Mouse (Mus musculus) testis, postnatal 10 days (tissue): ENCODE data around the gene Hmgcll1.
"Not testable (repeated sequence)": the region's sequence is repeated elsewhere in the genome, so short reads cannot be mapped to it uniquely, and the experiment has no call there.

ENCODE experiments used
- DNase-seq: peaks from one replicate; pipeline ENCODE4 v3.0.0; 2021; ENCODE audit warnings: low spot score

Gene Hmgcll1

DNA sequence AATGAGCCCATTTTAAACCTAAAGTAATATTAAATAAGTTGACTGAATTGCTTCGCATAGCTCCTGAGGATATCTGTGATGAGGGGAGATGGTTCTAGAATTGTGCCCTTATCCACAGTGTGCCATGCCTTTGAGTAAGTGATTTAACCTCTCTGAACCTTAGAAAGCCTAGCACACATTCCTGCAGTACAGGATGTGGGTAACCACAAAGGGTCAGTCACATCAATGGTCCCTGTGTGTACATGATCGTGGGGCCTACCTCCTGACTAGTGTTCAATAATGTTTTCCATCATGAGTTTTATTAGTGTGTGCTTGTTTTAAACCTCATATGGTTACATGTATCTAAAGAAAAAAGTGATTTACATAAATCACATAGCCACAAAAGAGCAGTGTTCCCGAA lies 46.3 kb downstream of the Hmgcll1 start:
- DNase-seq = no peak

DNA sequence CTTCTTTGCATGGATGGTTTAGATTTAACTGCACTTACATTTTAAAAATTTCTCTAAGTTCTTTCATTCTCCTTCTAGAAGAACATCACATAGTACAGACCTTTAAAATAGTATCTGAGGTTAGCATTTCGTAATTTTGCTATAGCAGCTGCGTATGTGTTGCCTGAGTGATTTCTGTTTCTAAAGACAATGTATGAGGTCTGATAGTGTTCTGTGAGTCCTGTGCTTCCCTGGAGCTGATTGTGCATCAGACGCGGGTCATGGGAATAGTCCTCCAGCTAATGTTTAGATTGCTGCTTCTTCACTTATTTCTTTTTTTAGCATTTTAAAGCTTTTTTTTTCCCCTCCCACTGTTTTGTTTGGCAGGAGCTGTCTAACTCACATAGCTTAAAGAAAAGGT lies 46.8 kb downstream of the Hmgcll1 start:
- no peak for DNase-seq

GRCm38 (mm10) chr9:76064164-76064563 lies 49.5 kb downstream of the Hmgcll1 start:
- no peak for DNase-seq

- no peak for DNase-seq
Measured at GRCm38 (mm10) chr9:76091561-76091960, 76.9 kb downstream of the Hmgcll1 start.

- no peak for DNase-seq
Measured at GRCm38 (mm10) chr9:76097221-76097620, 82.6 kb downstream of the Hmgcll1 start.

DNA sequence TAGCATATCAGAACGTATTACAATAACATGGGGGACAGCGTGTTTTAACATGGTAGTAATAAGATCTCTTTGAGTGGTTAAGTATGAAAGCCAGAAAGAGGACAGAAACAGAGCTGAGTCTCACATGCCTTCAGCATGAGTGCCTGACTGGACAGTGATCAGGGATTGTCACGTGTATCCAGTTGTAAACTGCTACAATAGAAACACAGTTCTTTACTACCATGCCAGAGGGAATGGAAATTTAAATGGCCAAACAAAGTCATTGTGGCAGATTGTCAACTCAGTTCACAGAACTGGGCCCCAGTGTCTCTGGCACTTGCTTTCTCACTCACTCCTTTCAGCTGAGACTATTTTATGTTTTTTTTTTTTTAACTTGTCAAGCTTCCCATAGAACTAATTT lies 85.3 kb downstream of the Hmgcll1 start:
- no peak for DNase-seq

GRCm38 (mm10) chr9:76104416-76104815 lies 89.8 kb downstream of the Hmgcll1 start:
- DNase-seq = not testable (repeated sequence)

DNA sequence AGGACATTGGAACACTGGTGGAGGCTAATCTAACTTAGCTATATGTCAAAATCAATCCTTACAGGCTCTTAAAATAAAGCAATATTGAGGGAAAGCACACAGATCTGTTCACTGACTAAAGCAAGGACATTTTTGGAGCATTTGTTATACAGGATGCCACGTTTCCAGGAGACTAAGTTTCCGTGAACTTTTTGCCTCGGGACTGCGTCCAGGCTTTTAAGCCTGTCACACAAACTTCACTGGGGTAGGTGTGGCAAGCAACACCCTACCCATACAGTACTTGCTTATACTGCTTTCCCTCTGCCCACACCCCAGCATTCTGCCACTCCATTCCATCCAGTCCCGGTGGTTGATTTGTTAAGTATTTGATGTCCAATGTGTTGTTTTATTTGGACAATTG lies 90.2 kb downstream of the Hmgcll1 start:
- DNase-seq = no peak

DNA sequence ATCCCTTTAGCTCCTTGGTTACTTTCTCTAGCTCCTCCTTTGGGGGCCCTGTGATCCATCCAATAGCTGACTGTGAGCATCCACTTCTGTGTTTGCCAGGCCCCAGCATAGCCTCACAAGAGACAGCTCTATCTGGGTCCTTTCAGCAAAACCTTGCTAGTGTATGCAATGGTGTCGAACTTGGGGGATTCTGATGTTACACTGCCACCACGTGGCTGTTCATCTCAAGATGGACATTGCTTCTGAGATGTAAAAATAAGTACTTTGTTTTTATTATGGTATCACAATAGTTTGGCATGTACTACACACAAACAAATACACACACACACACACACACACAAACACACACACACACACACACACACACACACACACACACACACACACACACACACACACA lies 108.2 kb downstream of the Hmgcll1 start:
- DNase-seq = peak; percentile 74

DNA sequence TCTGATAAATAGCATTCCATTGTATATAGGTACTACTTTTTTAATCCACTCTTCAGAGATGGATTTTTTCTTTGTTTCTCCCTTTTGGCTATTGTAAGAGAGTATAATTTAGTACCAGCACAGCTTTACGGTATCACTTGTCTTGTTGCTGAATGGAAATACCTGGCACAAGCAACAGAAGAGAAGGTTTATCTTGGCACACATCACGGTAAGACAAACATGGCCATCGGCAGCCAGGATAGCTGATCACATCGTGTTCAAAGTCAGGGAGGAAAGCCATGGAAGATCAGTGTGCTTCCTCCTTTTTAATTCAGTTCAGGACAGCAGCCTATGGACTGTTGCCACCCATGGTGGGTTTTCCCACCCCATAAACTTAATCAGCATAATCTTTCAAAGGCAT lies 109.6 kb downstream of the Hmgcll1 start:
- no peak for DNase-seq

DNA sequence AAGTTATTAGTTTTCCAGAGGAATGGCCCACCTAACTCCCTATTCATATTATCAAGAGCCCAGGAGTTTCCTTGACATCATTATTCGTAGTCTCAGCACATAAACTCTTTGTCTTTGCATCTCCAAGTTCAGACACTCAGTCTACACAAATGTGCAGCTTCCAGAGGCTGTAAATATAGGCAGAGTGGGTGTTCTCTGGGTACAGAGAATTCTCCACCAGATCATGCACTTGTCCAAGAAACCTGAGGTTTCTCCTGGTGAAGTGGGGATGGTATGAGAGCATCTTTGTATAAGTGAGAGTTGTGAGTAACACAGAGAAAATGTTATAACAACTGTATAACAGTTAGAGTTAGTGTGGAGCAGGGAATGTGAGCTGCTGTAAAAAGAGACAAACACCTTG lies 114.7 kb downstream of the Hmgcll1 start:
- no peak for DNase-seq

DNA sequence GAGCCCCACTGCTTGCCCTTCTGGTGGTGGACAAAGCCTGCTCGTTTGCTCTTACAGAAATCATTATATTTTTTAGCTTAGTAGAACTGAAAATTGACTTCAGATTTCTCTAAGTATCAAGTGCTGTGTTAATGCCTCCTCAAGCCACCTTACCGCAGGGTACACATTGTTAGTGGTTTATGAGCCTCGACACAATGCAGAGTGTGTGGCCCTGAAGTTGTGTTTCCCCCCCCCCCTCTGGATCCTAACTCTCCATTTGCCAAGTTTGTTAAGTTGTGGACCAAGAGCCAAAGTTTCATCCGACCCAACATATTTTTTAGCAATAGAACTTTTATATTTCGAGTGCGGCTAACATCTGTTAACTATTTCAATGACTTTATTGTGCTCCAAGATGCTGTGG lies 119.4 kb downstream of the Hmgcll1 start:
- DNase-seq = no peak

GRCm38 (mm10) chr9:76138378-76139109 lies 123.9 kb downstream of the Hmgcll1 start:
- peak; percentile 63 for DNase-seq

GRCm38 (mm10) chr9:76145593-76145992 lies 130.9 kb downstream of the Hmgcll1 start:
- no peak for DNase-seq

- DNase-seq = no peak
Measured at GRCm38 (mm10) chr9:76162446-76162845, 147.8 kb downstream of the Hmgcll1 start.

GRCm38 (mm10) chr9:76168355-76168754 lies 153.7 kb downstream of the Hmgcll1 start:
- no peak for DNase-seq

- no peak for DNase-seq
Measured at GRCm38 (mm10) chr9:76172686-76173295, 158.1 kb downstream of the Hmgcll1 start.

- DNase-seq = no peak
Measured at GRCm38 (mm10) chr9:76179221-76179620, 164.6 kb downstream of the Hmgcll1 start.
